Mouse (Mus musculus): Measurements from ENCODE around the gene Gm20388.

Gm20388 gene

DNA sequence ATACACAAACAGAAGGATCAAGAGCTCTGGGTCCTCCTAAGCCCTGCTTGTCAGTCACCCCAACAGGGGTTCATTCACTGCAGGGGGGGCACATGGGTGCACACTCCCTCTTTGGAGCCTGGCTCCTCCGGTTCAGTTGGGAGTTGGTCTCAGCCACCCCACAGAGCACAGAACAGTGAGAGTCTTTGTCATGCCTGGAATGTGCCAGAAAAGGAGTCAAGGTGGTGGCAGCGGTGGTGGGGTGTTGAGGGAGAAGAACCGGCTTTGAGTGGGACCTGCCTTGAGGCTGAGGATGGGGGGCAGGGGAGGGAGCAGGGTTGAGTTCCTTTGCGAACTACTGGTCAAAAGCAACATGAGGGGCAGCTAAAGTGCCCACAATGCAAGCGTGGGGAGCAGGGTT lies 719.4 kb downstream of the Gm20388 start:
- no peak for DNase-seq (ENCODE audit: low spot score in 2 of 2)

DNA sequence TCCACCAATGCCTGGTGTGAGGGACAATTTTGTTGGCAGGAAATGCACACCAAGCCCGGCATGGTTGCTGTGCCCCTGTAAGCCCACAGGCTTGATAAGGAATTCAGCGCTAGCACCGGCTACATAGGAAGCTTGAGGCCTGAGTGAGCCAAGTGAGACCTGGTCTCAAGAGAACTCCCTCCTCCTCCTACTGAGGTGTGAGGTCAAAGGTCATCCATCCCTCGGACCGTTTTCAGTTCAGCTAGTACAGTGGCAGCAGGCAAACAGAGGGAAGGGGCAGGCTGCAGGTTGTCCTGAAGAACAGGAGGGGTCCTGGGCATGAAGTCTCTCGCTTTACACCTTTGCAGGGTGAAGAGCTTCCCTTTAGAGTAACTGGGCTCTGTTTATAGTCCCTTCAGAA lies 720.2 kb downstream of the Gm20388 start:
- no peak for DNase-seq (ENCODE audit: low spot score in 2 of 2)

- no peak for DNase-seq (ENCODE audit: low spot score in 2 of 2)
These were observed 721.1 kb downstream of the Gm20388 start for GRCm38 (mm10) chr8:120631441-120632375.

GRCm38 (mm10) chr8:120632969-120633664 lies 722.5 kb downstream of the Gm20388 start:
- DNase-seq (ENCODE audit: low spot score in 2 of 2), result no peak

GRCm38 (mm10) chr8:120633665-120634271 lies 723.1 kb downstream of the Gm20388 start:
- DNase-seq (ENCODE audit: low spot score in 2 of 2), result no peak

DNA sequence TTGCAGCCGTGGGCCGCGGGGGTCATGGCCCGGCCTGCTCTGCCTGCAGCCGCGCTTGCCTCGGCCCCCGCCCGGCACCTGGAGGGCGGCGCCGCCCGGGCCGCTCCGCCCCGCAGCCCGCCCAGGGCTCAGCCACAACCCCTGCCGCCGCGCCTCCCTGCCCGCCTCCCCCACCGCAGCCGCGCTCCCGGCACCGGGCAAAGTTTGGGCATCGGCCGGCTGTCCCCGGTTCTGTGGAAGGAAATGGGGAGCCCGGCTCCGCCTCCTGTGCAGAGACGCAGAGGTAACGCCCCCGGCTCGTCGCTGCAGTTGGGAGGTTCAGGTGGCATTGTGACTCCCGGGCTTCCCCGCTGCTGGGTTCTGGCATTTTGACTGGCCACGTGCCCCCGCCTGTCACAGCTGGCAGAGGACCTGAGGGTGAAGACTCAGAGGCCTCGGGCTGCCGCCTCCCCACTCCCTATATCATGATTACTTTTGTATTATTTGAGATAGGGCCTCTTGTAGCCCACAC lies 723.7 kb downstream of the Gm20388 start:
- DNase-seq (ENCODE audit: low spot score in 2 of 2), result peak in 1 of 2 experiments; percentile 10

- DNase-seq (ENCODE audit: low spot score in 2 of 2), result no peak
These were observed 730.6 kb downstream of the Gm20388 start for GRCm38 (mm10) chr8:120641245-120641644.

- no peak for DNase-seq (ENCODE audit: low spot score in 2 of 2)
These were observed 731.5 kb downstream of the Gm20388 start for GRCm38 (mm10) chr8:120642031-120642662.

GRCm38 (mm10) chr8:120644663-120645062 lies 734.0 kb downstream of the Gm20388 start:
- peak; percentile 36 to 63 for DNase-seq (ENCODE audit: low spot score in 2 of 2)

GRCm38 (mm10) chr8:120647532-120647931 lies 736.9 kb downstream of the Gm20388 start, which contains the start of gene 1190005I06Rik:
Gene 1190005I06Rik (minus strand): TSS chr8:120647632.
- no peak for DNase-seq (ENCODE audit: low spot score in 2 of 2)

GRCm38 (mm10) chr8:120656322-120657052 lies 745.8 kb downstream of the Gm20388 start:
- no peak for DNase-seq (ENCODE audit: low spot score in 2 of 2)

DNA sequence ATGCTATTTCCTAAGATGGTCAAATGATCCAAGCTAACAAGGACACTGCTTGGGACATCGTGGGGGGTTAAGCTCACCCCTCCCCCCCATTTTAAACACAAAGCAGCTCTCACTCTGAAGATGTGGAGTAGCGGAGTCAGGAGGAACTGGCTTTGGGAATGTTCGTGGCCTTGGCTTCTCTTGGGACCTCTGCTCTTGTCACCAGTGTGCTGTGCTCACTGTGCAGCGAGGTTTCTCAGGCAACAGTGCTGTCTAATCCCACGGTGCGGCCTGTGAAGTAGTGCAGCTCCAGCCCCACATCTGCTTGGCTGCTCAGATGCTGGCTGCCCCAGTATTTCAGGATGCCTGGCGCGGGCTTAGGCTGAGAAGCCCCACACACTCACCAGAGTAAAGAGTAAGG lies 746.8 kb downstream of the Gm20388 start:
- no peak for DNase-seq (ENCODE audit: low spot score in 2 of 2)

DNA sequence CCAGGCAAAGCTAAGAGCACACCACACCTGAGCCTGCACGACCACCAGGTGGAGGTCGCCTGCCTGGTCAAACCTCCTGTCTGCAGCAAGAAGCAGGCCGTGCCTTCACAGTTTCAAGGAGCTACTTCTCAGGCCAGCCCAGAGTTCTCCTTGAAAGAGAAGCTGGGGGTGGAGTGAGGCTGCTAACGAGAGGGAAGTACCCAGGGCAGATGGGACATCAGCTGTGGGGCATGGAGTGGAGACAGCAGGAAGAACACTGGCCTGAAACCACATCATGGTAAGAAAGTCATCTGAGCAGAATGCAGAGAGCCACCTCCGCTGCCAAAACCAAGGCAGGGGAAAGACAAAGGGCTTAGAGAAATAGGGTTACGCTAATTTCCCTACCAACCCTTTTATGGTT lies 753.9 kb downstream of the Gm20388 start:
- DNase-seq (ENCODE audit: low spot score in 2 of 2), result no peak

GRCm38 (mm10) chr8:120665726-120666455 lies 755.2 kb downstream of the Gm20388 start:
- no peak for DNase-seq (ENCODE audit: low spot score in 2 of 2)

DNA sequence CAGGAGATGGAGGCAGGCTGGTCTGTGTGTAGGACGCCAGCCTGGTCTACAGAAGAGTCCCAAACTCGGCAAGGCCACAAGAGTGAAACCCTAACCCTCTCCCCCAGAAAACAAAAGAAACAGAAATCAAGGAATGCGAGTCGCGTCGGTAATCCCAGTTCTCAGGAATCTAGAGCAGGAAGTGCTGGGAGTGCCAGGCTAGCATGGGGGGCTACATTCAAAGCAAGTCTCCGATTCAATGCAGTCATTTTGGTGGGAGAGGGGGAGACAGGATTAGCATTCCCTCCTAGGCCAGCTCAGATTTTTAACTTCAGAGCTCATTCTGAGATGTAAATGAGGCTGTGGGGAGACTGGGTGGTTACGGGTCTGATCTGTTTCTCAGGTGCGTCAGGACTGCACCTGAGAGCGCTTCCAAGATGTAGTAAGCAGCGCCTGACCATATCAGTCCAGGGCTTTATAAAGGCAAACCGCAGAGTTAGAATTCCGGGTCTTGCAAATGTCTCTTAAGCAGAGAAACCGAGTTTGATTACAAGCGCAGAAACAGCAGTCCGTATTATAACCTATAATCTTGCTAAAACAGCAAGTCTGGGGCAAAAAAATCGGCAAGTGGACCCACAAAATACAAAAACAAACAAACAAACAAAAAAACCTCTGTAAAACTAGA lies 756.3 kb downstream of the Gm20388 start:
- DNase-seq (ENCODE audit: low spot score in 2 of 2), result no peak

- peak; percentile 74 to 80 for DNase-seq (ENCODE audit: low spot score in 2 of 2)
These were observed 757.1 kb downstream of the Gm20388 start, which contains the start of the genes Gm27021 and Cox4i1 for GRCm38 (mm10) chr8:120667561-120668373. Gene Gm27021 (minus strand): TSS chr8:120668079. Gene Cox4i1 (plus strand): TSS chr8:120668222.

DNA sequence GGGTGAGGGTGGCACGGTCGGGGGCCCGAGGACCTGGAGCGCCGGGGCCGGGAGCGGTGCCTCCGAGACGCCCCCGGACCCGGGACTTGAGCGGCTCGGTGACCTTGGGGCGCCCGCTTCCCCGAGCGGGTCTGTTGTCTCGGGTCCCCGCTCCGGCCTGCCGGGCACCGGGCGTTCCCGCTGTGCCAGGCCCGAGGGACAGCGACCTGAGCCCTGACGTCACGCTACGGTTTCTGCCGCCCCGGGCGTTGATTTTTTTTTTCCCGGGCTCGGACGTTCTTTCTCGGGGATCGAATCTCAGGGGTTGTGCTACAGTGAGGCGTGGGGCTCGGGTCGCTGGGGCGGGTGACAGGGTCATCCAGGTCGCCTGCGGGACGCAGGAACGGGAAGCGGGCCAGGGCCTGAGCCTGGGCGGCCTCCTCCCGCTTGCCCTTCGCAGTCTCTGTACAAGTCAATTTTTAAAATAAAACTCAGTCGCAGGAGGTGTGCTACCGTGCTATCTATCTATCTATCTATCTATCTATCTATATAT lies 757.8 kb downstream of the Gm20388 start, which contains the start of gene Emc8:
Gene Emc8 (minus strand): TSS at position 200 of the 532 bp plus-strand sequence.
- DNase-seq (ENCODE audit: low spot score in 2 of 2), result no peak

DNA sequence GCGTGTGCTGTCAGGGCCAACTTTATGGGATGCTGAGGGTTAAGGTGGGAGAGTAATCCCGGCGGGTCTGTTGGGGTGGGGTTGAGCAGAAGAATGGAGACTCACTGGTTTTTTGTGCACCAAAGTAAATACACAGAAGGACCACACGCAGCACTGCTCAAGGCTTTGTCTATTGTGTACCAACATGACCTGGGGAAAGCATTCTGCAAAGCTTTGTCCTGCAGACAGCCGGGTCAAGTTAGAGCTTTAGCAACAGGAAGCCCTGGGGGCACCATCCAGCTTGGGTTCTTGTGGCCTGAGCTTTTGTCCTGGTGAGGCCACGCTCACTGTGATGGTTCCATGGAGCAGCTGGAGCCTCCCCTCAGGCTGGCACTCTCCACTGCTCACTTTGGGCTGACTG lies 761.1 kb downstream of the Gm20388 start:
- no peak for DNase-seq (ENCODE audit: low spot score in 2 of 2)

Data from frontal cortex, postnatal 25 days (tissue).